Mouse (Mus musculus): Measurements from ENCODE around the gene Zc3h18. TPM values are rescaled to one million over a fixed set of nuclear protein-coding genes. Genes with fewer than 3 reads are reported as not detected.

Zc3h18 gene
- polyA plus RNA-seq (2012; rRNA removed): 13.4 and 17.0 TPM in 2 replicates

GRCm38 (mm10) chr8:122376365-122377231, at the start of gene Zc3h18:
Gene Zc3h18, plus strand, starts transcription at chr8:122376609.

GRCm38 (mm10) chr8:122360696-122361416, 15.6 kb upstream of the Zc3h18 start, which contains the start of gene Trhr2:
Gene Trhr2, minus strand, starts transcription at chr8:122360746.

GRCm38 (mm10) chr8:122421376-122422070, 45.1 kb downstream of the Zc3h18 start, which contains the start of gene Il17c:
Gene Il17c, plus strand, starts transcription at chr8:122422020.

DNA sequence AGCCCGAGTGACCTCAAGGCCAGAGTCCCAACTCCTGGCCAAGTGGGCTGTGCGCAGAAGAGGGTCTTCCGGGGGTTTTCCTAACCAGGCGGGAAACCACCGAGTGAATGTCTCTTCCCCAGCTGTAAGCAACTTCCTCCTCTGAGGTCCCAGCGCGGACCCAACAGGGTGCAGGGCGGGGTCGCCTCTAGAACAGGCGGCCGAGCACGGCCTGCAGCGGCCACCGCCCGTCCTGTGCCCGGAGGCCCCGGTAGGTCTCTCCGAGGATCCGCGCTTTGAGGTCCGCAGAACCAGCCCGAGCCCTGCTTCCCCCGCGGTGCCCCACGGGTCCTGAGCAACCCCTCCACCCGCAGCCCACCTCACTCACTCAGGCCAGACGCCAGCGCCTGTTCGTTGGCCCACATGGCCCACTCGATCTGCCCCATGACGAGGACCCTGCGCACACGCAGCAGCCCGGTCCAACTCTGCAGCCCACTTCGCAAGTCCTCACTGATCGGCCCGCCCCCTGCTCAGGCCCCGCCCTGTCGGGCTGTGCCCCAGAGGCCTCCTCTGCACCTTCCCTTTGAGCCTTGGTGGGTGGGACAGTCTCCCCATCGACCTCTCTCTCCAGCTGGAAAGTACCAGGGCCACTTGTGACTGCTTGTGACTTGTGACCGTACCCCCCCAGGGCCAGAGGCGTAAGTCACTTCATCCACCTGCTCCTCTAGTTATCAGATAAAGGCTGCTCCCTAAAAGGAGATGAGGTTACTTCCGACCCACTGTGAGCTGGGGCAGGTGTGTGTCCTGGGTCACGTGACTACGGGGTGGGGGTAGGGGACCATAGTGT, 56.2 kb downstream of the Zc3h18 start, which contains the start of gene Cyba:
TSS of gene Cyba (minus strand) at position 488 of the 826 bp plus-strand sequence.

GRCm38 (mm10) chr8:122443262-122444006, 67.0 kb downstream of the Zc3h18 start, which contains the start of gene Mvd:
Gene Mvd, minus strand, starts transcription at chr8:122443422.

GRCm38 (mm10) chr8:122460524-122461472, 84.4 kb downstream of the Zc3h18 start, which contains the start of gene Snai3:
Gene Snai3, minus strand, starts transcription at chr8:122460733.

Other genes with a start within 250 kb of the Zc3h18 start
- 34.5 and 41.9 TPM in 2 replicates for gene Zfpm1, start 94.5 kb upstream of the Zc3h18 start, polyA plus RNA-seq (2012; rRNA removed)
- gene Trhr2, start 15.9 kb upstream of the Zc3h18 start, polyA plus RNA-seq (2012; rRNA removed): not detected in 2 replicates
- 0.05 TPM in 1 of 2 replicates, not detected in the other for gene Il17c, start 45.4 kb downstream of the Zc3h18 start, polyA plus RNA-seq (2012; rRNA removed)
- gene Cyba, start 56.3 kb downstream of the Zc3h18 start, polyA plus RNA-seq (2012; rRNA removed): 107 and 119 TPM in 2 replicates
- 29.7 and 41.7 TPM in 2 replicates for gene Mvd, start 66.8 kb downstream of the Zc3h18 start, polyA plus RNA-seq (2012; rRNA removed)
- gene Snai3, start 84.1 kb downstream of the Zc3h18 start, polyA plus RNA-seq (2012; rRNA removed): 0.84 and 0.85 TPM in 2 replicates
- 20.0 and 21.6 TPM in 2 replicates for gene Rnf166, start 99.5 kb downstream of the Zc3h18 start, polyA plus RNA-seq (2012; rRNA removed)
- 10.9 and 11.2 TPM in 2 replicates for gene Ctu2, start 99.5 kb downstream of the Zc3h18 start, polyA plus RNA-seq (2012; rRNA removed)
- 25.4 and 31.4 TPM in 2 replicates for gene Piezo1, start 174.7 kb downstream of the Zc3h18 start, polyA plus RNA-seq (2012; rRNA removed)
- gene Cdt1, start 191.4 kb downstream of the Zc3h18 start, polyA plus RNA-seq (2012; rRNA removed): 26.5 and 28.6 TPM in 2 replicates
- 113 and 120 TPM in 2 replicates for gene Aprt, start 200.3 kb downstream of the Zc3h18 start, polyA plus RNA-seq (2012; rRNA removed)
- gene Galns, start 234.9 kb downstream of the Zc3h18 start, polyA plus RNA-seq (2012; rRNA removed): 8.1 and 9.4 TPM in 2 replicates
- gene Trappc2l, start 235.0 kb downstream of the Zc3h18 start, polyA plus RNA-seq (2012; rRNA removed): 34.3 and 38.9 TPM in 2 replicates
- gene Pabpn1l, start 246.1 kb downstream of the Zc3h18 start, polyA plus RNA-seq (2012; rRNA removed): not detected in 2 replicates